Mouse (Mus musculus): ENCODE measurements around the gene Arhgap21.

DNA sequence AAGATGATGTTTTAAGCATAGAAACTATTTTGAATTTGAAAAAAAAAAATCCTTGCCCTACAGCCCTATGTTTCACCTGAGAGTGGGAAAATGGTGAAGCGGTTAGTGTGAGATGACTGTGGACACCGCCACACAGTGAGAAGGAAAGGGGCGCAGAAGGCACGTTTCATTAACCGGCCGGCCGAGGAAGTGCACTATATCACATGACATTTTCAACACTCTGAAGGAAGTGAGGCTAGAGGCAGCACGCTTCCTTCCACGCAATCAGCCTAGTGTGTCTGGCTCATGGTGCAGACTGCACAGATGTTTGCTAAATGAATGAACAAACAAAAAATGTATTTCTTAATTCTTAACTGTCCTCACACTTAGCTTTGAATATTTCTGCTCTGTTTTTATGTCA, 69.4 kb downstream of the Arhgap21 start:
- TF ChIP-seq CTCF (IDR thresholded peaks at IDR 0.05; ENCODE audit: low read depth, low read length) = no peak
- no peak for TF ChIP-seq GATA1 (IDR thresholded peaks at IDR 0.05; ENCODE audit: borderline replicate concordance, low read length)

Measured in G1E (cell line).